Mouse (Mus musculus) olfactory bulb, adult 2 months (tissue): ENCODE measurements around the gene Hist1h3d.
"Not testable (repeated sequence)": the region's sequence is repeated elsewhere in the genome, so short reads cannot be mapped to it uniquely, and the experiment has no call there.

Experiments
- CTCF ChIP-seq: fragments of 200-500 bp; IDR thresholded peaks from 2 replicates; pipeline ENCODE4 v1.5.1; 2012; ENCODE audit warnings: low read depth, mild to moderate bottlenecking, low read length, moderate library complexity; ENCODE audit not compliant: insufficient read depth
- POLR2A ChIP-seq: fragments of 200-500 bp; IDR thresholded peaks from 2 replicates; pipeline ENCODE4 v1.6.1; 2012; ENCODE audit warnings: mild to moderate bottlenecking, low read depth, low read length, moderate library complexity; ENCODE audit not compliant: insufficient read depth

DNA sequence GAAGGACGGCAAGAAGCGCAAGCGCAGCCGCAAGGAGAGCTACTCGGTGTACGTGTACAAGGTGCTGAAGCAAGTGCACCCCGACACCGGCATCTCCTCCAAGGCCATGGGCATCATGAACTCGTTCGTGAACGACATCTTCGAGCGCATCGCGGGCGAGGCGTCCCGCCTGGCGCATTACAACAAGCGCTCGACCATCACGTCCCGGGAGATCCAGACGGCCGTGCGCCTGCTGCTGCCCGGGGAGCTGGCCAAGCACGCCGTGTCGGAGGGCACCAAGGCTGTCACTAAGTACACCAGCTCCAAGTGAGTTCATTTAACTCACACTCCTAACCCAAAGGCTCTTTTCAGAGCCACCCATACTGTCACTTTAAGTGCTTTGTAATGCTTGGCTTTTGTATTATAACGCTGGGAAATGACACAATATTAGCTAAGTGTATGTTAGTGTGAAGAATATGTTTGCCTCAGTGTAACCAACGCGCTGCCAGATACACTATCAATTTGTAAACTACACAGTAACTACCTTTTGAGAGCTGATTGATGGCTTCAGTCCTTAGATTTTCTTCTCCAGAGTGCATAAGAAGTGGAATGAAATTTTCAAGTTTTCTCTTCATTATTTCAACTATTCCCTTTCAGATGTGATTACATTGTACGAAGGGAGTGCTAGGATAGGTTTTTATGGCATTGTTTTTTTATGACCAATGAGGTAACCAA is 3.9 kb upstream of the Hist1h3d start:
- not testable (repeated sequence) for TF ChIP-seq CTCF, POLR2A
